Mouse (Mus musculus): ENCODE measurements around the gene Mks1. TPM values are rescaled to one million over a fixed set of nuclear protein-coding genes. Genes with fewer than 3 reads are reported as not detected.

Gene Mks1
- total RNA-seq, 1 experiment = 14.2 TPM

DNA sequence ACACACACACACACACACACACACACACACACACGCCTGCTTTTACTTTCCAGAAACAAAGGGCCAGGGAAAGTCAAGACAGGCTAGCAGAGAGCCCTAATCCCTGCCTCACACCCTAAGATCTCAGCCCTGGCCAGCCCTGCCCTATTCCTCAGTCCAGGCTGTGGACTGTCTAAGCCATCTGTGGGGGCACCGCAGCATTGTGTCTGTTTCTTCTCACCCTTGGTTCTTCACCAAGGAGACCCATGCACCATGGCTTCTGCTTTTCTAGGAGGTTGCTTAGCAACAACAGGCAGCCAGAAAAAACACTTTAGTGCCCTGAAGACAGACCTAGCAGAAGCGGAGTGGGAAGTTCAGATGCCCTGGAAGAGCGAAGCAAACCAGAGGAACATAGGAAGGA is 41.6 kb upstream of the Mks1 start:
- DNase-seq (ENCODE audit: low read depth, low spot score) = no peak
- no peaks in the 10 kb centered on the region for H3K36me3 ChIP-seq (ENCODE audit: control insufficient read depth, insufficient read depth, low read length, poor library complexity, severe bottlenecking)
- H3K4me3 ChIP-seq (ENCODE audit: insufficient read depth in 1 of 2, low read depth in 1 of 2, low read length in 2 of 2, poor library complexity in 1 of 2, severe bottlenecking in 1 of 2) = no peak overlapping the region
- TF ChIP-seq CHD2 (IDR thresholded peaks at IDR 0.05; ENCODE audit: low read depth, low read length) = no peak
- no peak for TF ChIP-seq ZNF384 (IDR thresholded peaks at IDR 0.05; ENCODE audit: low read depth, low read length)
- TF ChIP-seq HCFC1 (IDR thresholded peaks at IDR 0.05; ENCODE audit: borderline replicate concordance, insufficient read depth, low read length) = no peak
- H3K4me1 ChIP-seq (ENCODE audit: control insufficient read depth in 2 of 2, insufficient read depth in 2 of 2, low read length in 2 of 2, poor library complexity in 1 of 2) = 0 out of 4 replicates have a peak, but pooled peaks cover 0 to 3% of the 10 kb centered on the region in 2 experiments
- no peak overlapping the region for H3K9ac ChIP-seq (ENCODE audit: insufficient read depth, low read depth, low read length, poor library complexity, severe bottlenecking)
- no peak overlapping the region for H3K27ac ChIP-seq (ENCODE audit: insufficient read depth, low read depth, low read length, poor library complexity, severe bottlenecking)
- no peaks in the 10 kb centered on the region for H3K9me3 ChIP-seq (ENCODE audit: control insufficient read depth, insufficient read depth, low read depth, low read length)
- in situ Hi-C loops (cut with MboI; ENCODE audit: low sequenced_read_pairs in 2 of 2, unreplicated experiment in 2 of 2) = no loop called here

DNA sequence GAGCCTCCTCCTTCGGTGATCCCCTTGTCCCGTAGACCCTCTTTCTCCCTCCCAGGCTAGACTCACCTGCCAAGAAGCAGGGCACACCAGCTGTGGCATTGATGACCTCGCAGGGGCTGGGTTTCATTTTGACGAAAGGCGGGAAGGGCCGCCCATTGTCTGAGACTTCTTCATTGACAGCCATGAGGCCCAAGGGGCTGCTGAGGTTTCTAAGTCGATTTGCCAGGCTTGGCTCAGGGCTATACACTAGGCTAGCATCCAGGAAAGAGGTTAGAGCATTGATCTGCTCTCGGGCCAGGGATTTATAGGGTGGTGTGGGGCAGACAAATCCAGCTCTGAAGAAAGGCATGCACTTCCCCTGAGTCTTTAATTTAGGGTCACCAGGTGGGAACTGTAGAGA is 38.2 kb upstream of the Mks1 start:
- Histone ChIP-seq H3K4me3 (ENCODE audit: insufficient read depth in 1 of 2, low read depth in 1 of 2, low read length in 2 of 2, poor library complexity in 1 of 2, severe bottlenecking in 1 of 2) (no peak overlapping the region), H3K36me3 (ENCODE audit: control insufficient read depth, insufficient read depth, low read length, poor library complexity, severe bottlenecking) (no peaks in the 10 kb centered on the region), H3K4me1 (ENCODE audit: control insufficient read depth in 2 of 2, insufficient read depth in 2 of 2, low read length in 2 of 2, poor library complexity in 1 of 2) (peaks cover 2 to 14% of the 10 kb centered on the region in 2 experiments; a peak in 1 of 4 replicates), H3K9ac (ENCODE audit: insufficient read depth, low read depth, low read length, poor library complexity, severe bottlenecking) (no peak overlapping the region), H3K27ac (ENCODE audit: insufficient read depth, low read depth, low read length, poor library complexity, severe bottlenecking) (no peak overlapping the region), H3K9me3 (ENCODE audit: control insufficient read depth, insufficient read depth, low read depth, low read length) (no peaks in the 10 kb centered on the region)
- DNase-seq (ENCODE audit: low read depth, low spot score) = no peak
- TF ChIP-seq ZC3H11A (IDR thresholded peaks at IDR 0.05; ENCODE audit: borderline replicate concordance, low read depth, low read length) (no peak), MAFK (IDR thresholded peaks at IDR 0.05; ENCODE audit: insufficient read depth, low read depth, low read length) (no peak), CHD2 (IDR thresholded peaks at IDR 0.05; ENCODE audit: low read depth, low read length) (no peak), HCFC1 (IDR thresholded peaks at IDR 0.05; ENCODE audit: borderline replicate concordance, insufficient read depth, low read length) (no peak), ZNF384 (IDR thresholded peaks at IDR 0.05; ENCODE audit: low read depth, low read length) (no peak)
- in situ Hi-C loops (cut with MboI; ENCODE audit: low sequenced_read_pairs in 2 of 2, unreplicated experiment in 2 of 2) = no loop called here

DNA sequence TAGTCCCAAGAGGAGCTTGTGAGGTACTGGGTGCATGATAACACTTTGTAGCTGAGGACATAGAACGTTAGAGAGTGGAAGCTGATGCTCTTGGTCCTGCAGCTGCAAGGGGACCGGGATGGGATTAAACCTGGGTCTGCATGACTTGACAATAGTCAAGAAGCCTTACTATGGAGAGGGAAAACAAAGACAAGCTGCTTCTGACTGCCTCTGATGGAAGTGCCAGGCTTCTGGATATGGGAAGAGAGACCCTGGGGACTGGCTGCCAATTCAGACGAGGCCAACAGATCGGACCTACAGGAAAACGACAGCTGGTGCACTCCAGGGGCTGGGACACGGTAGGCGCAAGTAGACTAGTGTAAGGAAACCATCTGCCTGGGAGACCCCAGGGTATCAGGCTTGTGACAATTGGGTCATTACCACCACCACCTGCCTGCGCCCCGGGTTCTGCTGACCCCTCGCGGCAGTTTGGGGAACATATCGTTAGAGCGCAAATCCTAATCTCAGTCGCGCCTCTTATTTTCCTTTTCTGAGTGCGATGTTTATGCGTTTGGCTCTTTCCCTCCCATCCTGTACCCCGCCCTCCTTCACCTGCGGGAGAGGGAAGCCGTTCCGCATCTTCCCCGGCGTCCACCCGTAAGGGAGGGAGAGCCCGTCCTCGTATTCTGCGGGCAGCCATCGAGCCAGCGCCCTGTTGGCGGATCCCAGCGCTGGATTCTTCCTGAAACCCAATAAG is 36.1 kb upstream of the Mks1 start:
- Histone ChIP-seq H3K9ac (ENCODE audit: insufficient read depth, low read depth, low read length, poor library complexity, severe bottlenecking) (peak overlapping the region; percentile 54), H3K27ac (ENCODE audit: insufficient read depth, low read depth, low read length, poor library complexity, severe bottlenecking) (no peak overlapping the region), H3K9me3 (ENCODE audit: control insufficient read depth, insufficient read depth, low read depth, low read length) (no peaks in the 10 kb centered on the region), H3K4me3 (ENCODE audit: insufficient read depth in 1 of 2, low read depth in 1 of 2, low read length in 2 of 2, poor library complexity in 1 of 2, severe bottlenecking in 1 of 2) (peak overlapping the region; percentile 40 to 47), H3K36me3 (ENCODE audit: control insufficient read depth, insufficient read depth, low read length, poor library complexity, severe bottlenecking) (no peaks in the 10 kb centered on the region), H3K4me1 (ENCODE audit: control insufficient read depth in 2 of 2, insufficient read depth in 2 of 2, low read length in 2 of 2, poor library complexity in 1 of 2) (peaks cover 2 to 14% of the 10 kb centered on the region in 2 experiments; a peak in 1 of 4 replicates)
- peak; percentile 36 for DNase-seq (ENCODE audit: low read depth, low spot score)
- TF ChIP-seq CHD2 (IDR thresholded peaks at IDR 0.05; ENCODE audit: low read depth, low read length) (no peak), ZNF384 (IDR thresholded peaks at IDR 0.05; ENCODE audit: low read depth, low read length) (no peak), HCFC1 (IDR thresholded peaks at IDR 0.05; ENCODE audit: borderline replicate concordance, insufficient read depth, low read length) (no peak), MAFK (IDR thresholded peaks at IDR 0.05; ENCODE audit: insufficient read depth, low read depth, low read length) (no peak)
- in situ Hi-C loops (cut with MboI; ENCODE audit: low sequenced_read_pairs in 2 of 2, unreplicated experiment in 2 of 2) = no loop called here

DNA sequence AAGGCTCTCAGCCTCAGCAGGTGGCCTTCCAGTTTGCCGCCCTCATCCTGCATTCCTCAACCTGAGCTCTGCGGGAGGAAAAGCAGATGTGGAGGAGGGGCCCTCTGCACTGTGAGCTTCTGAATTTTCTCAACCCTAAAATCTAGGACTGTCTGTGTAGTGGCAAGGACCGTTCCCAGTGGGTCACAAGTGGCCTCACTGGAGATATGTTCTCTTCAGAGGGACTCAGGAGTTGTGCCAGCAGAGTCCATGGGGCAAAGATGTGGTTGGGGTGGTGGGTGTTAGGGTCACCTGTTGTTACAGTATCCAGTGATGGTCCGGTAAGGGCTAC is 35.6 kb upstream of the Mks1 start:
- TF ChIP-seq CHD2 (IDR thresholded peaks at IDR 0.05; ENCODE audit: low read depth, low read length) (no peak), ZNF384 (IDR thresholded peaks at IDR 0.05; ENCODE audit: low read depth, low read length) (no peak), HCFC1 (IDR thresholded peaks at IDR 0.05; ENCODE audit: borderline replicate concordance, insufficient read depth, low read length) (no peak), ZC3H11A (IDR thresholded peaks at IDR 0.05; ENCODE audit: borderline replicate concordance, low read depth, low read length) (no peak), MAFK (IDR thresholded peaks at IDR 0.05; ENCODE audit: insufficient read depth, low read depth, low read length) (no peak)
- DNase-seq (ENCODE audit: low read depth, low spot score) = peak; percentile 51
- Histone ChIP-seq H3K9ac (ENCODE audit: insufficient read depth, low read depth, low read length, poor library complexity, severe bottlenecking) (peak overlapping the region; percentile 54; the same call in 1 of the 2 replicates), H3K9me3 (ENCODE audit: control insufficient read depth, insufficient read depth, low read depth, low read length) (no peaks in the 10 kb centered on the region), H3K4me1 (ENCODE audit: control insufficient read depth in 2 of 2, insufficient read depth in 2 of 2, low read length in 2 of 2, poor library complexity in 1 of 2) (peaks cover 2 to 14% of the 10 kb centered on the region in 2 experiments; a peak in 1 of 4 replicates), H3K4me3 (ENCODE audit: insufficient read depth in 1 of 2, low read depth in 1 of 2, low read length in 2 of 2, poor library complexity in 1 of 2, severe bottlenecking in 1 of 2) (peak overlapping the region; percentile 40 to 47; a peak in 3 of 4 replicates), H3K36me3 (ENCODE audit: control insufficient read depth, insufficient read depth, low read length, poor library complexity, severe bottlenecking) (no peaks in the 10 kb centered on the region), H3K27ac (ENCODE audit: insufficient read depth, low read depth, low read length, poor library complexity, severe bottlenecking) (no peak overlapping the region)
- in situ Hi-C loops (cut with MboI; ENCODE audit: low sequenced_read_pairs in 2 of 2, unreplicated experiment in 2 of 2) = no loop called here

Data from ES-E14 (cell line).